In the genomic region with DNA sequence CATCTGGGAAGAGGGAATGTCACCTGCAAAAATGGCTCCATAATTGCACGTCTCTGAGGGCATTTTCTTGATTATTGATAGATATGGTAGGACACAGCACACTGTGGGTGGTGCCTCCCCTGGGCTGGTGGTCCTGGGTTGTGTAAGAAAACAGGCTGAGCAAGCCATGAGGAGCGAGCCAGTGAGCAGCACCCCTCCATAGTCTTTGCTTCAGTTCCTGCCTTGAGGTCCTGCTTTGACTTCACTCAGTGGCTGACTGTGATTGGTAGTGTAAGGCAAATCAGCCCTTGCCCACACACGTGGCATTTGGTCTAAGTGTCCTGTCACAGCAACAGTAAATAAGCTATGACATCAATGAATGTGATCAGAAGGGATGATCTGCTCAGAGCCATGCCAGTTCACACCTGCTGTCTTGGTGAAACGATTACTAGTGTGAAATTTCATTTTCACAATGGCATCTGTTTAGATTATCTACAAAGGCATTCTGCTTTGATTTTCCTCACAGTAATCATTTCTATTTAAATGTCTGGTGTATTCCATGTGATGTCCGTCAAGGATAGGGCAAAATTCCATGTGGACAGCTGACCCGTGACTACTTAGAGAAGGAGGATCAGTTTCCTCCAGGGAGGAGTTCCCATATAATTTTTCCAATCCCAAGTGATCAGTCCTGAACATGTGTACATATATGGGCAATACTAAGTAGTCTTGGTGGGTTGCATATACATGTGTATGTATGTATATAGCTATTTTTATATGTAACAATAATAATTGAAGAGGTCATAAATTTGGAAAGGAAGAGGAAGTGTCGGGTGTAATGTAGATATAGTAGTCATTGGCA, we compare ENCODE assay signal across 20 mouse cellular contexts.
DNase-seq lines count a peak whose midpoint lies in the region; ATAC-seq and TF ChIP-seq lines count a peak whose summit lies in the region.
"Had no signal": no experiment of that assay in that cellular context is flagged by ENCODE, and none has a peak within 500 bp of the region (broad histone marks: within the 10 kb centered on the region; RNA-seq: fewer than 3 reads in every experiment).

No protein-coding gene starts in this region.

- H3K9ac ChIP-seq in intestine, embryonic 15.5 days = no peak overlapping the region
- H3K9ac ChIP-seq in intestine, postnatal 0 days (ENCODE audit: low read depth, low read length) = no peak overlapping the region
- H3K9ac ChIP-seq in neural tube, embryonic 11.5 days (ENCODE audit: low read length) = no peak overlapping the region
- H3K9ac ChIP-seq in neural tube, embryonic 15.5 days (replicated peaks) = no peak overlapping the region
- H3K9ac ChIP-seq: heart, embryonic 15.5 days; hindbrain, embryonic 12.5 days; limb, embryonic 15.5 days; liver, postnatal 0 days; neural tube, embryonic 12.5 days had no signal

- no peak overlapping the region for H3K4me3 ChIP-seq in intestine, embryonic 15.5 days (replicated peaks)
- H3K4me3 ChIP-seq in intestine, postnatal 0 days (ENCODE audit: low read depth, low read length) = no peak overlapping the region
- no peak overlapping the region for H3K4me3 ChIP-seq in neural tube, embryonic 11.5 days (ENCODE audit: low read depth, low read length)
- H3K4me3 ChIP-seq in neural tube, embryonic 15.5 days (replicated peaks) = no peak overlapping the region
- H3K4me3 ChIP-seq: heart, embryonic 15.5 days; hindbrain, embryonic 12.5 days; limb, embryonic 15.5 days; megakaryocyte, embryonic 14.5 days; neural tube, embryonic 12.5 days had no signal

- H3K27me3 ChIP-seq in intestine, embryonic 15.5 days (replicated peaks) = no peaks in the 10 kb centered on the region
- no peaks in the 10 kb centered on the region for H3K27me3 ChIP-seq in intestine, postnatal 0 days (replicated peaks; ENCODE audit: control insufficient read depth, insufficient read depth, low read length)
- no peaks in the 10 kb centered on the region for H3K27me3 ChIP-seq in neural tube, embryonic 11.5 days (ENCODE audit: control insufficient read depth, insufficient read depth, low read length)
- H3K27me3 ChIP-seq in neural tube, embryonic 15.5 days (replicated peaks) = no peaks in the 10 kb centered on the region
- H3K27me3 ChIP-seq: heart, embryonic 15.5 days; hindbrain, embryonic 12.5 days; limb, embryonic 15.5 days; neural tube, embryonic 12.5 days had no signal

- peak; percentile 25; the same call in 1 of the 2 replicates for ATAC-seq in intestine, embryonic 15.5 days
- no peak for ATAC-seq in intestine, postnatal 0 days
- no peak for ATAC-seq in neural tube, embryonic 11.5 days (ENCODE audit: insufficient read depth, low FRiP score, low TSS enrichment)
- no peak for ATAC-seq in neural tube, embryonic 15.5 days (ENCODE audit: low FRiP score)
- ATAC-seq: CD4-positive, CD25-positive, alpha-beta regulatory T cell, adult 4 months; forebrain, embryonic 16.5 days; liver, postnatal 0 days; midbrain, embryonic 16.5 days had no signal

- DNase-seq in neural tube, embryonic 11.5 days (ENCODE audit: low spot score) = peak; percentile 3
- DNase-seq in cerebellum, postnatal 10 days = peak; percentile 54 to 59
- no peak for DNase-seq in thymus, postnatal 36 days
- DNase-seq in embryo, embryonic 11 days = no peak
- DNase-seq: kidney, adult 8-10 months; kidney, postnatal 36 days; liver, postnatal 0 days; thymus, postnatal 4 days had no signal

- H3K36me3 ChIP-seq in intestine, embryonic 15.5 days = no peaks in the 10 kb centered on the region
- no peaks in the 10 kb centered on the region for H3K36me3 ChIP-seq in intestine, postnatal 0 days (ENCODE audit: control insufficient read depth, insufficient read depth)
- no peaks in the 10 kb centered on the region for H3K36me3 ChIP-seq in neural tube, embryonic 11.5 days (ENCODE audit: control insufficient read depth, insufficient read depth, low read length)
- no peaks in the 10 kb centered on the region for H3K36me3 ChIP-seq in neural tube, embryonic 15.5 days
- H3K36me3 ChIP-seq: G1E; heart, embryonic 15.5 days; hindbrain, embryonic 12.5 days; limb, embryonic 15.5 days; neural tube, embryonic 12.5 days had no signal

- H3K9me3 ChIP-seq in intestine, embryonic 15.5 days = no peaks in the 10 kb centered on the region
- no peaks in the 10 kb centered on the region for H3K9me3 ChIP-seq in intestine, postnatal 0 days (ENCODE audit: control insufficient read depth)
- H3K9me3 ChIP-seq in neural tube, embryonic 11.5 days (ENCODE audit: control insufficient read depth, low read length) = no peaks in the 10 kb centered on the region
- no peaks in the 10 kb centered on the region for H3K9me3 ChIP-seq in neural tube, embryonic 15.5 days (replicated peaks)
- H3K9me3 ChIP-seq: G1E; heart, embryonic 15.5 days; hindbrain, embryonic 12.5 days; limb, embryonic 15.5 days; neural tube, embryonic 12.5 days had no signal

- H3K4me1 ChIP-seq in intestine, embryonic 15.5 days (replicated peaks) = no peaks in the 10 kb centered on the region
- no peaks in the 10 kb centered on the region for H3K4me1 ChIP-seq in intestine, postnatal 0 days (replicated peaks; ENCODE audit: control insufficient read depth, insufficient read depth, low read length)
- no peaks in the 10 kb centered on the region for H3K4me1 ChIP-seq in neural tube, embryonic 11.5 days (ENCODE audit: control insufficient read depth, insufficient read depth, low read length)
- H3K4me1 ChIP-seq in neural tube, embryonic 15.5 days = no peaks in the 10 kb centered on the region
- H3K4me1 ChIP-seq: hindbrain, embryonic 12.5 days; limb, embryonic 15.5 days; neural tube, embryonic 12.5 days had no signal

- no peak for TF ChIP-seq CTCF in intestine, postnatal 0 days (IDR thresholded peaks at IDR 0.05; ENCODE audit: low read depth)

- WGBS in intestine, embryonic 15.5 days = 68% methylated on average over 7 of the region's 7 CpGs
- 67% methylated on average over 7 of the region's 7 CpGs for WGBS in intestine, postnatal 0 days
- 82% methylated on average over 7 of the region's 7 CpGs for WGBS in neural tube, embryonic 11.5 days
- WGBS in neural tube, embryonic 15.5 days = 79% methylated on average over 7 of the region's 7 CpGs

- no peak overlapping the region for H3K4me2 ChIP-seq in intestine, embryonic 15.5 days (replicated peaks)
- H3K4me2 ChIP-seq in intestine, postnatal 0 days (replicated peaks; ENCODE audit: low read depth) = no peak overlapping the region
- H3K4me2 ChIP-seq in neural tube, embryonic 11.5 days (ENCODE audit: low read depth) = no peak overlapping the region
- no peak overlapping the region for H3K4me2 ChIP-seq in neural tube, embryonic 15.5 days
- H3K4me2 ChIP-seq: heart, embryonic 15.5 days; hindbrain, embryonic 12.5 days; limb, embryonic 15.5 days; neural tube, embryonic 12.5 days had no signal

- H3K27ac ChIP-seq in intestine, embryonic 15.5 days = 0 out of 2 replicates have a peak overlapping the region, but pooled peaks have one; percentile 10
- no peak overlapping the region for H3K27ac ChIP-seq in intestine, postnatal 0 days (ENCODE audit: low read depth, low read length)
- H3K27ac ChIP-seq in neural tube, embryonic 11.5 days (ENCODE audit: low read depth, low read length) = no peak overlapping the region
- H3K27ac ChIP-seq in neural tube, embryonic 15.5 days (replicated peaks) = no peak overlapping the region
- H3K27ac ChIP-seq: hindbrain, embryonic 12.5 days; neural tube, embryonic 12.5 days had no signal

Comparison
In these comparisons a context has a peak if more than half of its experiments do, and no peak if none do; other contexts are left out.
1. DNase-seq: peak in neural tube, embryonic 11.5 days (single experiment) and cerebellum, postnatal 10 days (2 of 2); none in thymus, postnatal 36 days (0 of 2) and embryo, embryonic 11 days (single experiment).